ENCODE assay signal across 9 mouse cellular contexts in genomic region chr12:49383521-49384133, GRCm38 (mm10). TPM values are rescaled to one million over a fixed set of nuclear protein-coding genes. Genes with fewer than 3 reads are reported as not detected.
A peak's percentile ranks its signal among the peaks of the same experiment; 100 is the strongest.
DNase-seq lines count a peak whose midpoint lies in the region; ATAC-seq and TF ChIP-seq lines count a peak whose summit lies in the region.
"Had no signal": no experiment of that assay in that cellular context is flagged by ENCODE, and none has a peak within 500 bp of the region (broad histone marks: within the 10 kb centered on the region; RNA-seq: fewer than 3 reads in every experiment).

No protein-coding gene starts in this region.

- H3K4me3 ChIP-seq in lung, embryonic 14.5 days (ENCODE audit: low read depth, low read length), result peak overlapping the region; percentile 38
- peak overlapping the region; percentile 45 for H3K4me3 ChIP-seq in embryonic fibroblast, embryonic 13.5 days (ENCODE audit: insufficient read depth, low read length)
- H3K4me3 ChIP-seq in layer of hippocampus, adult 2 months, result peak overlapping the region; percentile 89
- peak overlapping the region; percentile 35 for H3K4me3 ChIP-seq in stomach, postnatal 0 days (ENCODE audit: low read depth, low read length)
- H3K4me3 ChIP-seq in heart, adult 2 months, result no peak overlapping the region; the same call in 1 of the 2 replicates
- H3K4me3 ChIP-seq: myocyte had no signal

- intact Hi-C loops in heart, adult 2 months (cut with DNase I), result no loop called here

- WGBS in lung, embryonic 14.5 days, result 1% methylated on average over 52 of the region's 67 CpGs
- 3% methylated on average over 39 of the region's 67 CpGs for WGBS in stomach, postnatal 0 days
- WGBS in heart, adult 2 months, result 4% methylated on average over 34 of the region's 67 CpGs

- TF ChIP-seq EP300 in stomach, postnatal 0 days (optimal IDR thresholded peaks at IDR 0.05), result no peak
- no peak for TF ChIP-seq EP300 in heart, adult 2 months (IDR thresholded peaks at IDR 0.05; ENCODE audit: insufficient read depth, low read depth, low read length)

- peaks cover 4% of the 10 kb centered on the region; the same call in 1 of the 2 replicates for H3K4me1 ChIP-seq in lung, embryonic 14.5 days (ENCODE audit: insufficient read depth)
- H3K4me1 ChIP-seq in embryonic fibroblast, embryonic 13.5 days (ENCODE audit: control insufficient read depth, insufficient read depth, low read length), result no peaks in the 10 kb centered on the region
- H3K4me1 ChIP-seq in stomach, postnatal 0 days (replicated peaks; ENCODE audit: control insufficient read depth, insufficient read depth), result peaks cover 3% of the 10 kb centered on the region; the same call in 1 of the 2 replicates
- no peaks in the 10 kb centered on the region for H3K4me1 ChIP-seq in heart, adult 2 months (ENCODE audit: control insufficient read depth, insufficient read depth, low read length)

- H3K9ac ChIP-seq in lung, embryonic 14.5 days, result no peak overlapping the region
- no peak overlapping the region for H3K9ac ChIP-seq in stomach, postnatal 0 days (ENCODE audit: low read length)
- H3K9ac ChIP-seq in heart, adult 2 months (ENCODE audit: low read depth, low read length), result no peak overlapping the region

- H3K79me2 ChIP-seq in heart, adult 2 months (replicated peaks; ENCODE audit: control insufficient read depth, insufficient read depth, low read length), result no peaks in the 10 kb centered on the region

- DNase-seq in lung, embryonic 14.5 days, result peak; percentile 50
- DNase-seq in lung, postnatal 4 days, result no peak
- DNase-seq in layer of hippocampus, adult 2 months (ENCODE audit: low spot score in 2 of 2), result peak; percentile 88 to 94
- DNase-seq in stomach, postnatal 0 days (ENCODE audit: low spot score), result no peak
- DNase-seq in heart, adult 2 months, result no peak

- peaks cover 90% of the 10 kb centered on the region for H3K27me3 ChIP-seq in lung, embryonic 14.5 days (ENCODE audit: insufficient read depth, low read length)
- peaks cover 41% of the 10 kb centered on the region for H3K27me3 ChIP-seq in stomach, postnatal 0 days (ENCODE audit: control insufficient read depth, insufficient read depth, low read length)
- H3K27me3 ChIP-seq in heart, adult 2 months (ENCODE audit: control insufficient read depth, insufficient read depth, low read length), result peaks cover 27% of the 10 kb centered on the region

- ATAC-seq in lung, embryonic 14.5 days (ENCODE audit: insufficient read depth), result peak; percentile 90
- ATAC-seq in megakaryocyte-erythroid progenitor cell, adult 5-6 weeks (replicated peaks; ENCODE audit: low FRiP score, low TSS enrichment, poor library complexity, severe bottlenecking), result 0 out of 2 replicates have a peak, but pooled peaks have one; percentile 37
- peak; percentile 63 for ATAC-seq in stomach, postnatal 0 days (ENCODE audit: low FRiP score, low TSS enrichment)
- no peak for ATAC-seq in inflammation-experienced regulatory T-cells, adult 6 months

- H3K36me3 ChIP-seq in lung, embryonic 14.5 days (ENCODE audit: insufficient read depth), result no peaks in the 10 kb centered on the region
- no peaks in the 10 kb centered on the region for H3K36me3 ChIP-seq in stomach, postnatal 0 days (ENCODE audit: control insufficient read depth, insufficient read depth, low read length)
- no peaks in the 10 kb centered on the region for H3K36me3 ChIP-seq in heart, adult 2 months (ENCODE audit: control insufficient read depth, insufficient read depth, low read length)

- TF ChIP-seq POLR2A in embryonic fibroblast, embryonic 13.5 days (IDR thresholded peaks at IDR 0.05; ENCODE audit: low read depth, low read length), result peak; percentile 32; the same call in 1 of the 2 replicates
- no peak for TF ChIP-seq POLR2A in heart, adult 2 months (IDR thresholded peaks at IDR 0.05; ENCODE audit: insufficient read depth, low read depth, low read length)

- no peak overlapping the region for H3K27ac ChIP-seq in lung, embryonic 14.5 days (ENCODE audit: low read depth)
- peak overlapping the region; percentile 61 for H3K27ac ChIP-seq in embryonic fibroblast, embryonic 13.5 days (ENCODE audit: insufficient read depth, low read length)
- peak overlapping the region; percentile 100 for H3K27ac ChIP-seq in layer of hippocampus, adult 2 months
- no peak overlapping the region for H3K27ac ChIP-seq in stomach, postnatal 0 days (replicated peaks)
- no peak overlapping the region for H3K27ac ChIP-seq in heart, adult 2 months

- TF ChIP-seq CTCF in lung, embryonic 14.5 days (IDR thresholded peaks at IDR 0.05; ENCODE audit: low read depth), result no peak
- TF ChIP-seq CTCF in embryonic fibroblast, embryonic 13.5 days (IDR thresholded peaks at IDR 0.05; ENCODE audit: borderline replicate concordance, insufficient read depth, low read length), result no peak
- TF ChIP-seq CTCF in layer of hippocampus, adult 2 months (conservative IDR thresholded peaks at IDR 0.05), result no peak
- no peak for TF ChIP-seq CTCF in stomach, postnatal 0 days (IDR thresholded peaks at IDR 0.05; ENCODE audit: low read depth)
- no peak for TF ChIP-seq CTCF in heart, adult 2 months (IDR thresholded peaks at IDR 0.05)

- no peaks in the 10 kb centered on the region for H3K9me3 ChIP-seq in lung, embryonic 14.5 days (ENCODE audit: low read depth, low read length)
- H3K9me3 ChIP-seq in stomach, postnatal 0 days (ENCODE audit: control insufficient read depth, low read length), result no peaks in the 10 kb centered on the region

- peak overlapping the region; percentile 58 for H3K4me2 ChIP-seq in lung, embryonic 14.5 days
- peak overlapping the region; percentile 46 for H3K4me2 ChIP-seq in stomach, postnatal 0 days (replicated peaks; ENCODE audit: low read depth)

RNA-seq across cellular contexts. Expression of gene Foxg1, which starts 1.2 kb away (rescaled TPM):
- 0.09 TPM in 1 of 2 replicates, not detected in the other for polyA plus RNA-seq in lung, embryonic 14.5 days (2014; fragmentation: Nextera tagmentation; extraction: Ambion mirVana)
- 3.7 and 13.9 TPM in 2 replicates for polyA plus RNA-seq in embryonic fibroblast, embryonic 13.5 days (2011; ENCODE audit: insufficient read length, low read depth, missing spikeins)
- 100 to 1,000 TPM; 149 to 167 TPM for total RNA-seq in layer of hippocampus, adult 2 months (2021)
- total RNA-seq in megakaryocyte-erythroid progenitor cell, adult 5-6 weeks (2014; fragmentation: Nextera tagmentation), result not detected in 2 replicates
- total RNA-seq in megakaryocyte-erythroid progenitor cell, adult 5-6 weeks (2017), result not detected in 2 replicates
- 0.12 TPM in 1 of 2 replicates, not detected in the other for polyA plus RNA-seq in stomach, postnatal 0 days (2015; fragmentation: Nextera tagmentation; extraction: Ambion mirVana)
- polyA plus RNA-seq in inflammation-experienced regulatory T-cells, adult 6 months (2017; shearing (Covaris generic)), result not detected
- not detected for total RNA-seq in heart, adult 2 months (2021)
- polyA plus RNA-seq in heart, adult 2 months (2012; rRNA removed), result 0.14 TPM in 1 of 2 replicates, not detected in the other
- polyA plus RNA-seq: myocyte had no signal

RNA-seq across cellular contexts. Expression of gene Gm43517, which starts 1.3 kb away (rescaled TPM):
- not detected in 2 replicates for polyA plus RNA-seq in lung, embryonic 14.5 days (2014; fragmentation: Nextera tagmentation; extraction: Ambion mirVana)
- 0.16 and 0.27 TPM in 2 replicates for polyA plus RNA-seq in embryonic fibroblast, embryonic 13.5 days (2011; ENCODE audit: insufficient read length, low read depth, missing spikeins)
- 10 to 100 TPM; 11.7 to 12.8 TPM for total RNA-seq in layer of hippocampus, adult 2 months (2021)
- not detected in 2 replicates for total RNA-seq in megakaryocyte-erythroid progenitor cell, adult 5-6 weeks (2014; fragmentation: Nextera tagmentation)
- not detected in 2 replicates for total RNA-seq in megakaryocyte-erythroid progenitor cell, adult 5-6 weeks (2017)
- polyA plus RNA-seq in stomach, postnatal 0 days (2015; fragmentation: Nextera tagmentation; extraction: Ambion mirVana), result not detected in 2 replicates
- polyA plus RNA-seq in inflammation-experienced regulatory T-cells, adult 6 months (2017; shearing (Covaris generic)), result not detected
- not detected for total RNA-seq in heart, adult 2 months (2021)
- not detected in 2 replicates for polyA plus RNA-seq in heart, adult 2 months (2012; rRNA removed)
- polyA plus RNA-seq: myocyte had no signal

Comparison
In these comparisons a context has a peak if more than half of its experiments do, and no peak if none do; other contexts are left out.
1. DNase-seq: peak in lung, embryonic 14.5 days (single experiment) and layer of hippocampus, adult 2 months (2 of 2); none in lung, postnatal 4 days (0 of 2), stomach, postnatal 0 days (single experiment) and heart, adult 2 months (0 of 2).
2. H3K27ac ChIP-seq: peak in embryonic fibroblast, embryonic 13.5 days (single experiment) and layer of hippocampus, adult 2 months (single experiment); none in lung, embryonic 14.5 days (single experiment), stomach, postnatal 0 days (single experiment) and heart, adult 2 months (single experiment).